Mouse (Mus musculus) bone marrow macrophage, adult 2 months (primary cell): ENCODE measurements at regions not wholly inside any gene's neighbourhood (a gene's known extent, or its start where the extent isn't known, plus 50 kb on each side); places are given as distances from the start of the nearest gene placed in this dataset.

Source experiments
- CTCF ChIP-seq: IDR thresholded peaks from 2 replicates; pipeline ENCODE4 v1.5.1; 2012; ENCODE audit warnings: low read depth, mild to moderate bottlenecking, low read length, moderate library complexity
- POLR2A ChIP-seq: IDR thresholded peaks from 2 replicates; pipeline ENCODE4 v1.6.1; 2012; ENCODE audit warnings: mild to moderate bottlenecking, low read depth, low read length, borderline replicate concordance

GRCm38 (mm10) chr1:144337572-144337971 lies 88.5 kb upstream of the Rgs1 start:
- TF ChIP-seq CTCF (no peak), POLR2A (no peak)
